Mouse (Mus musculus): ENCODE measurements around the gene Itga1. TPM values are rescaled to one million over a fixed set of nuclear protein-coding genes. Genes with fewer than 3 reads are reported as not detected.

Gene Itga1
- total and polyA plus RNA-seq, 3 experiments, result not detected

DNA sequence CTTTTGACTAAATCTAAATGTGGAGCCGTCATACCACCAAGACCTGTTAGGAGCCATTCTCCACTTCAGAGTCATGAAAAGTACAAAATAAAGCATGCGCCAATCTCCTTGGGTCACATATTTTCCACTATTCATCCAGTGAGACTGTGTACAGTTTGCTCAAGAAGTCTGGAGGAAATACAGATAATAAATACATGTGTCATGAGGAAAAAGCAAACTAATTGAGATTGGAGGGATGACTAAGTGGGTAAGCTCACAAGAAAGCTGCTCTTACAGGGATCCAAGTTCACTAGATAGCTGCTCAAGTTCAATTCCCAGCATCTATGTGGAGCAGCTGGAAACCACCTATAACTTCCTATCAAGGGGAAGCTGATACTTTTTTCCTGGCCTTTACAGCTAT is 24.8 kb upstream of the Itga1 start:
- TF ChIP-seq ZMIZ1 (IDR thresholded peaks at IDR 0.05; ENCODE audit: low read depth, low read length), result no peak
- TF ChIP-seq MYC (IDR thresholded peaks at IDR 0.05; ENCODE audit: low read depth, low read length), result no peak
- TF ChIP-seq CTCF (IDR thresholded peaks at IDR 0.05 in 2 of 3, conservative IDR thresholded peaks at IDR 0.05 in 1 of 3; ENCODE audit: control insufficient read depth in 1 of 3, insufficient read depth in 1 of 3, low read depth in 2 of 3, low read length in 3 of 3, poor library complexity in 1 of 3, severe bottlenecking in 1 of 3), result no peak
- no peak for TF ChIP-seq MAZ (IDR thresholded peaks at IDR 0.05; ENCODE audit: low read depth, low read length)
- TF ChIP-seq POLR2AphosphoS2 (IDR thresholded peaks at IDR 0.05; ENCODE audit: low read length), result no peak
- TF ChIP-seq TAL1 (IDR thresholded peaks at IDR 0.05; ENCODE audit: low read length), result no peak
- TF ChIP-seq SMC3 (IDR thresholded peaks at IDR 0.05; ENCODE audit: low read depth, low read length), result no peak
- no peak for TF ChIP-seq E2F4 (IDR thresholded peaks at IDR 0.05; ENCODE audit: borderline replicate concordance, low read depth, low read length)
- no peak for TF ChIP-seq NELFE (IDR thresholded peaks at IDR 0.05; ENCODE audit: low read depth, low read length)
- no peak for TF ChIP-seq NRF1 (IDR thresholded peaks at IDR 0.05; ENCODE audit: insufficient read depth, low read depth, low read length, poor library complexity, severe bottlenecking)
- TF ChIP-seq KAT2A (conservative IDR thresholded peaks at IDR 0.05; ENCODE audit: low read depth, low read length), result no peak
- TF ChIP-seq RAD21 (IDR thresholded peaks at IDR 0.05; ENCODE audit: low read depth, low read length), result no peak
- no peak for TF ChIP-seq MAX (IDR thresholded peaks at IDR 0.05; ENCODE audit: low read length)
- Histone ChIP-seq H3K27me3 (ENCODE audit: control insufficient read depth in 1 of 2, insufficient read depth in 2 of 2, low read length in 2 of 2) (no peaks in the 10 kb centered on the region; a peak in 1 of 4 replicates), H3K36me3 (ENCODE audit: control insufficient read depth in 1 of 2, insufficient read depth in 2 of 2, low read length in 2 of 2) (no peaks in the 10 kb centered on the region), H3K9me3 (replicated peaks; ENCODE audit: insufficient read depth, low read length) (no peaks in the 10 kb centered on the region), H3K4me3 (ENCODE audit: control insufficient read depth in 1 of 2, insufficient read depth in 1 of 2, low read depth in 2 of 2, low read length in 2 of 2) (no peak overlapping the region), H3K4me1 (ENCODE audit: control insufficient read depth in 1 of 2, insufficient read depth in 2 of 2, low read length in 2 of 2) (no peaks in the 10 kb centered on the region), H3K9ac (ENCODE audit: control insufficient read depth, low read depth, low read length, poor library complexity, severe bottlenecking) (no peak overlapping the region), H3K27ac (ENCODE audit: control insufficient read depth, low read depth, low read length) (no peak overlapping the region), H3K79me2 (ENCODE audit: control insufficient read depth, insufficient read depth, low read length, poor library complexity) (no peaks in the 10 kb centered on the region)
- no peak for DNase-seq (ENCODE audit: low read depth, low spot score)

DNA sequence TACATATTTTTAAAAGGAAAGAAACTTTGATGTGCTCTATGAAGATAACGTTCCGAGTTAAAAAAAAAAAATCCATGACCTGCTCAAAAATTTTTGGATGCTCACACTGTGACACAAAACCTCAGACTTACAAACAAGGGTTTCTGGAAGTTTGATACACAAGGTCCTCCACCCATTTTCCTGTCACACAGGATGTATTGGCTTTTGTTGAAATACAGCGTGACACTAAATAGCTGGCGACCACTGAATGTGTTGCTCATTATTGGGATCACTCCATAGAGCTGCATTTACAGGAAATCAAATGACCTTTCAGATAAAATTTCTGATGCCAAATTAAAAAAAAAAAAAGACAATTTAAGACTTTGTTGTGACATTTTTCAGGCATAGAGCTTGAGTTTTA is 23.4 kb upstream of the Itga1 start:
- H3K27me3 ChIP-seq (ENCODE audit: control insufficient read depth in 1 of 2, insufficient read depth in 2 of 2, low read length in 2 of 2), result no peaks in the 10 kb centered on the region
- H3K27ac ChIP-seq (ENCODE audit: control insufficient read depth, low read depth, low read length), result no peak overlapping the region
- H3K4me1 ChIP-seq (ENCODE audit: control insufficient read depth in 1 of 2, insufficient read depth in 2 of 2, low read length in 2 of 2), result no peaks in the 10 kb centered on the region
- H3K79me2 ChIP-seq (ENCODE audit: control insufficient read depth, insufficient read depth, low read length, poor library complexity), result no peaks in the 10 kb centered on the region
- H3K36me3 ChIP-seq (ENCODE audit: control insufficient read depth in 1 of 2, insufficient read depth in 2 of 2, low read length in 2 of 2), result no peaks in the 10 kb centered on the region
- TF ChIP-seq MYB (IDR thresholded peaks at IDR 0.05; ENCODE audit: low read depth, low read length), result no peak
- no peak for TF ChIP-seq ETS1 (IDR thresholded peaks at IDR 0.05; ENCODE audit: low read depth, low read length)
- no peak for TF ChIP-seq NRF1 (IDR thresholded peaks at IDR 0.05; ENCODE audit: insufficient read depth, low read depth, low read length, poor library complexity, severe bottlenecking)
- TF ChIP-seq RCOR1 (IDR thresholded peaks at IDR 0.05; ENCODE audit: low read depth, low read length), result no peak
- no peak for TF ChIP-seq MAX (IDR thresholded peaks at IDR 0.05; ENCODE audit: low read length)
- TF ChIP-seq TBP (IDR thresholded peaks at IDR 0.05; ENCODE audit: low read depth, low read length), result no peak
- no peak for TF ChIP-seq UBTF (IDR thresholded peaks at IDR 0.05; ENCODE audit: borderline replicate concordance, insufficient read depth, low read depth, low read length)
- TF ChIP-seq USF2 (IDR thresholded peaks at IDR 0.05; ENCODE audit: borderline replicate concordance in 1 of 2, insufficient read depth in 1 of 2, low read depth in 1 of 2, low read length in 2 of 2), result no peak
- no peak for TF ChIP-seq EP300 (IDR thresholded peaks at IDR 0.05; ENCODE audit: low read depth in 1 of 2, low read length in 2 of 2)
- no peak for TF ChIP-seq MAZ (IDR thresholded peaks at IDR 0.05; ENCODE audit: low read depth, low read length)
- TF ChIP-seq JUND (IDR thresholded peaks at IDR 0.05; ENCODE audit: low read depth, low read length), result no peak
- TF ChIP-seq ELF1 (IDR thresholded peaks at IDR 0.05; ENCODE audit: low read depth, low read length), result no peak
- TF ChIP-seq GABPA (IDR thresholded peaks at IDR 0.05; ENCODE audit: low read depth, low read length), result no peak
- no peak for TF ChIP-seq CHD2 (IDR thresholded peaks at IDR 0.05; ENCODE audit: low read length)
- TF ChIP-seq HCFC1 (IDR thresholded peaks at IDR 0.05; ENCODE audit: low read depth, low read length), result no peak
- TF ChIP-seq ZMIZ1 (IDR thresholded peaks at IDR 0.05; ENCODE audit: low read depth, low read length), result no peak
- H3K4me3 ChIP-seq (ENCODE audit: control insufficient read depth in 1 of 2, insufficient read depth in 1 of 2, low read depth in 2 of 2, low read length in 2 of 2), result no peak overlapping the region
- H3K9ac ChIP-seq (ENCODE audit: control insufficient read depth, low read depth, low read length, poor library complexity, severe bottlenecking), result no peak overlapping the region
- DNase-seq (ENCODE audit: low read depth, low spot score), result no peak
- no peaks in the 10 kb centered on the region for H3K9me3 ChIP-seq (replicated peaks; ENCODE audit: insufficient read depth, low read length)
